Mouse (Mus musculus) embryonic facial prominence, embryonic 10.5 days (tissue): ENCODE measurements at regions not wholly inside any gene's neighbourhood (a gene's known extent, or its start where the extent isn't known, plus 50 kb on each side); places are given as distances from the start of the nearest gene placed in this dataset.
A peak's percentile ranks its signal among the peaks of the same experiment; 100 is the strongest.

Source experiments
- DNase-seq: peaks from one replicate; pipeline ENCODE4 v3.0.0-alpha.2; 2017; ENCODE audit warnings: low spot score
- H3K27ac ChIP-seq: fragments of 300-500 bp; sonication (generic); replicated peaks from 2 replicates; pipeline ENCODE4 v1.5.1; 2016; ENCODE audit warnings: mild to moderate bottlenecking
- H3K27me3 ChIP-seq: fragments of 300-500 bp; sonication (generic); replicated peaks from 2 replicates; pipeline ENCODE4 v1.6.1; 2016; ENCODE audit warnings: low read depth, mild to moderate bottlenecking; ENCODE audit not compliant: poor library complexity, severe bottlenecking
- H3K36me3 ChIP-seq: fragments of 300-500 bp; sonication (generic); replicated peaks from 2 replicates; pipeline ENCODE4 v1.6.1; 2016; ENCODE audit warnings: mild to moderate bottlenecking, moderate library complexity
- H3K4me1 ChIP-seq: fragments of 300-500 bp; sonication (generic); 2 replicates; pipeline ENCODE4 v1.6.1; 2016
- H3K4me3 ChIP-seq: fragments of 300-500 bp; sonication (generic); 2 replicates; pipeline ENCODE4 v1.5.1; 2016; ENCODE audit warnings: mild to moderate bottlenecking, moderate library complexity
- H3K9me3 ChIP-seq: fragments of 300-500 bp; sonication (generic); 2 replicates; pipeline ENCODE4 v1.6.1; 2016; ENCODE audit warnings: mild to moderate bottlenecking
- WGBS: fragments of 180-500 bp; shearing (Covaris S2); methylation state at CpG from one replicate; pipeline ENCODE4 v1.1.7; 2016; 5-methylcytosine and 5-hydroxymethylcytosine counted together

GRCm38 (mm10) chr5:18080761-18081160 lies 118.4 kb downstream of the Gnat3 start:
- no peak overlapping the region for H3K27ac ChIP-seq
- no peaks in the 10 kb centered on the region for H3K36me3 ChIP-seq
- no peak for DNase-seq
- H3K4me3 ChIP-seq = no peak overlapping the region
- H3K27me3 ChIP-seq = no peaks in the 10 kb centered on the region
- no peaks in the 10 kb centered on the region for H3K9me3 ChIP-seq
- no peaks in the 10 kb centered on the region for H3K4me1 ChIP-seq

GRCm38 (mm10) chr5:18082219-18082618 lies 119.9 kb downstream of the Gnat3 start:
- no peak for DNase-seq
- no peaks in the 10 kb centered on the region for H3K36me3 ChIP-seq
- H3K4me3 ChIP-seq = no peak overlapping the region
- no peak overlapping the region for H3K27ac ChIP-seq
- no peaks in the 10 kb centered on the region for H3K9me3 ChIP-seq
- WGBS = 64% methylated on average over 9 of the region's 9 CpGs
- H3K4me1 ChIP-seq = no peaks in the 10 kb centered on the region
- no peaks in the 10 kb centered on the region for H3K27me3 ChIP-seq

GRCm38 (mm10) chr5:18083789-18084188 lies 121.4 kb downstream of the Gnat3 start:
- DNase-seq = no peak
- H3K4me3 ChIP-seq = no peak overlapping the region
- H3K27ac ChIP-seq = no peak overlapping the region
- H3K9me3 ChIP-seq = no peaks in the 10 kb centered on the region
- H3K36me3 ChIP-seq = no peaks in the 10 kb centered on the region
- H3K4me1 ChIP-seq = no peaks in the 10 kb centered on the region
- no peaks in the 10 kb centered on the region for H3K27me3 ChIP-seq
- 85% methylated on average over 1 of the region's 1 CpGs for WGBS

- Histone ChIP-seq H3K4me1 (peaks cover 9% of the 10 kb centered on the region), H3K27me3 (no peaks in the 10 kb centered on the region), H3K9me3 (no peaks in the 10 kb centered on the region), H3K4me3 (no peak overlapping the region), H3K27ac (no peak overlapping the region), H3K36me3 (no peaks in the 10 kb centered on the region)
- DNase-seq = no peak
- 93% methylated on average over 2 of the region's 2 CpGs for WGBS
Measured at GRCm38 (mm10) chr5:18085456-18085855, 123.1 kb downstream of the Gnat3 start.

- Histone ChIP-seq H3K36me3 (no peaks in the 10 kb centered on the region), H3K9me3 (no peaks in the 10 kb centered on the region), H3K27ac (no peak overlapping the region), H3K4me1 (peaks cover 9% of the 10 kb centered on the region), H3K27me3 (no peaks in the 10 kb centered on the region), H3K4me3 (no peak overlapping the region)
- 46% methylated on average over 8 of the region's 8 CpGs for WGBS
- peak; percentile 37 for DNase-seq
Measured at GRCm38 (mm10) chr5:18087919-18088445, 125.6 kb downstream of the Gnat3 start.

- DNase-seq = peak; percentile 54
- Histone ChIP-seq H3K27ac (peak overlapping the region; percentile 24; the same call in 1 of the 2 replicates), H3K4me3 (no peak overlapping the region), H3K27me3 (no peaks in the 10 kb centered on the region), H3K4me1 (peaks cover 9% of the 10 kb centered on the region), H3K36me3 (no peaks in the 10 kb centered on the region), H3K9me3 (no peaks in the 10 kb centered on the region)
- WGBS = 17% methylated on average over 2 of the region's 2 CpGs
Measured at GRCm38 (mm10) chr5:18089956-18090355, 127.6 kb downstream of the Gnat3 start.

- 36% methylated on average over 3 of the region's 3 CpGs for WGBS
Measured at GRCm38 (mm10) chr5:18114905-18115689, 152.7 kb downstream of the Gnat3 start.

GRCm38 (mm10) chr5:18135794-18136678 lies 173.7 kb downstream of the Gnat3 start:
- Histone ChIP-seq H3K27me3 (no peaks in the 10 kb centered on the region), H3K9me3 (no peaks in the 10 kb centered on the region), H3K36me3 (no peaks in the 10 kb centered on the region), H3K4me1 (0 out of 2 replicates have a peak, but pooled peaks cover 3% of the 10 kb centered on the region), H3K4me3 (no peak overlapping the region), H3K27ac (no peak overlapping the region)
- WGBS = 62% methylated on average over 7 of the region's 7 CpGs
- no peak for DNase-seq

More at GRCm38 (mm10) chr5:18114905-18115689, 152.7 kb downstream of the Gnat3 start:
- no peaks in the 10 kb centered on the region for H3K36me3 ChIP-seq
- no peak for DNase-seq
- H3K27ac ChIP-seq = no peak overlapping the region
- H3K27me3 ChIP-seq = no peaks in the 10 kb centered on the region
- no peaks in the 10 kb centered on the region for H3K9me3 ChIP-seq
- H3K4me1 ChIP-seq = no peaks in the 10 kb centered on the region
- H3K4me3 ChIP-seq = no peak overlapping the region

- Histone ChIP-seq H3K27ac (no peak overlapping the region), H3K4me3 (no peak overlapping the region), H3K27me3 (no peaks in the 10 kb centered on the region), H3K36me3 (no peaks in the 10 kb centered on the region), H3K4me1 (0 out of 2 replicates have a peak, but pooled peaks cover 3% of the 10 kb centered on the region), H3K9me3 (no peaks in the 10 kb centered on the region)
- no peak for DNase-seq
- 72% methylated on average over 4 of the region's 4 CpGs for whole genome bisulfite sequencing
Measured at GRCm38 (mm10) chr5:18137450-18138061, 175.2 kb downstream of the Gnat3 start.

GRCm38 (mm10) chr5:18152241-18152640 lies 189.9 kb downstream of the Gnat3 start:
- Histone ChIP-seq H3K4me3 (no peak overlapping the region), H3K36me3 (no peaks in the 10 kb centered on the region), H3K4me1 (no peaks in the 10 kb centered on the region), H3K27me3 (no peaks in the 10 kb centered on the region), H3K27ac (no peak overlapping the region), H3K9me3 (no peaks in the 10 kb centered on the region)
- DNase-seq = no peak
- 83% methylated on average over 1 of the region's 1 CpGs for WGBS

- Histone ChIP-seq H3K27ac (no peak overlapping the region), H3K4me1 (no peaks in the 10 kb centered on the region), H3K27me3 (no peaks in the 10 kb centered on the region), H3K4me3 (no peak overlapping the region), H3K36me3 (no peaks in the 10 kb centered on the region), H3K9me3 (no peaks in the 10 kb centered on the region)
- WGBS = 98% methylated on average over 1 of the region's 1 CpGs
- no peak for DNase-seq
Measured at GRCm38 (mm10) chr5:18153703-18154102, 191.4 kb downstream of the Gnat3 start.

GRCm38 (mm10) chr5:18163515-18163914 lies 196.6 kb downstream of the Gnai1 start:
- Histone ChIP-seq H3K27ac (no peak overlapping the region), H3K9me3 (no peaks in the 10 kb centered on the region), H3K27me3 (no peaks in the 10 kb centered on the region), H3K36me3 (no peaks in the 10 kb centered on the region), H3K4me1 (no peaks in the 10 kb centered on the region), H3K4me3 (no peak overlapping the region)
- DNase-seq = no peak
